Mouse (Mus musculus): ENCODE data around the gene Gm3248. TPM values are rescaled to one million over a fixed set of nuclear protein-coding genes. Genes with fewer than 3 reads are reported as not detected.

Gene Gm3248
- polyA plus RNA-seq, 1 experiment from 2014 or later: 0.44 TPM

Other genes with a start within 250 kb of the Gm3248 start
- gene Gm3373, start 220.2 kb downstream of the Gm3248 start, polyA plus RNA-seq (2015; fragmentation: Nextera tagmentation; extraction: Ambion mirVana): 0.16 TPM in 1 of 2 replicates, not detected in the other
- 0.34 and 0.50 TPM in 2 replicates for gene Gm3383, start 153.8 kb downstream of the Gm3248 start, polyA plus RNA-seq (2015; fragmentation: Nextera tagmentation; extraction: Ambion mirVana)
- not detected in 2 replicates for gene Gm3424, start 131.4 kb downstream of the Gm3248 start, polyA plus RNA-seq (2015; fragmentation: Nextera tagmentation; extraction: Ambion mirVana)
- gene Gm8237, start 81.4 kb downstream of the Gm3248 start, polyA plus RNA-seq (2015; fragmentation: Nextera tagmentation; extraction: Ambion mirVana): 0.11 and 0.25 TPM in 2 replicates
- not detected in 2 replicates for gene Gm3453, start 17.4 kb upstream of the Gm3248 start, polyA plus RNA-seq (2015; fragmentation: Nextera tagmentation; extraction: Ambion mirVana)
- gene Gm6337, start 96.5 kb upstream of the Gm3248 start, polyA plus RNA-seq (2015; fragmentation: Nextera tagmentation; extraction: Ambion mirVana): not detected in 2 replicates
- 0.80 and 0.86 TPM in 2 replicates for gene Gm8206, start 132.2 kb upstream of the Gm3248 start, polyA plus RNA-seq (2015; fragmentation: Nextera tagmentation; extraction: Ambion mirVana)
- 0.68 and 0.85 TPM in 2 replicates for gene Gm3468, start 146.9 kb upstream of the Gm3248 start, polyA plus RNA-seq (2015; fragmentation: Nextera tagmentation; extraction: Ambion mirVana)
- gene Gm3476, start 164.1 kb upstream of the Gm3248 start, polyA plus RNA-seq (2015; fragmentation: Nextera tagmentation; extraction: Ambion mirVana): not detected in 2 replicates